Mouse (Mus musculus): ENCODE data around the gene Rev1. TPM values are rescaled to one million over a fixed set of nuclear protein-coding genes. Genes with fewer than 3 reads are reported as not detected.
A peak's percentile ranks its signal among the peaks of the same experiment; 100 is the strongest.

Gene Rev1
- total RNA-seq (2012; rRNA removed) = 22.9 and 25.6 TPM in 2 replicates
- total RNA-seq (2014; rRNA removed) = 25.7 and 27.1 TPM in 2 replicates
- polyA plus RNA-seq (2012; ENCODE audit: insufficient read length, low read depth) = 22.7 and 23.4 TPM in 2 replicates

- H3K4me2 ChIP-seq (ENCODE audit: insufficient read depth, low read depth, poor library complexity, severe bottlenecking) = peak within 1 kb of the TSS; percentile 98
- H3K79me2 ChIP-seq (replicated peaks; ENCODE audit: control insufficient read depth, extremely low read depth, insufficient read depth, poor library complexity, severe bottlenecking) = peaks cover 33% of the 10 kb centered on the region
- 0 out of 2 replicates have a peak, but pooled peaks have one; percentile 43 for TF ChIP-seq POLR2AphosphoS2 (IDR thresholded peaks at IDR 0.05; ENCODE audit: low read depth, low read length)
- peak; percentile 60 for TF ChIP-seq POLR2A (IDR thresholded peaks at IDR 0.05; ENCODE audit: low read depth, low read length)
- TF ChIP-seq E2F4 (IDR thresholded peaks at IDR 0.05; ENCODE audit: insufficient replicate concordance, low read depth, low read length) = 0 out of 2 replicates have a peak, but pooled peaks have one; percentile 85
- no peak for TF ChIP-seq JUN (IDR thresholded peaks at IDR 0.05; ENCODE audit: insufficient read depth, low read depth, low read length)
- TF ChIP-seq TCF12 (IDR thresholded peaks at IDR 0.05; ENCODE audit: low read depth, low read length) = peak; percentile 61; the same call in 1 of the 2 replicates
- TF ChIP-seq RAD21 (IDR thresholded peaks at IDR 0.05; ENCODE audit: low read depth, low read length) = peak; percentile 68
- no peak; the same call in 1 of the 2 replicates for TF ChIP-seq HCFC1 (IDR thresholded peaks at IDR 0.05; ENCODE audit: low read depth, low read length)
- TF ChIP-seq PAX5 (IDR thresholded peaks at IDR 0.05; ENCODE audit: low read length) = no peak
- TF ChIP-seq GABPA (IDR thresholded peaks at IDR 0.05; ENCODE audit: insufficient replicate concordance, low read depth, low read length) = no peak
- TF ChIP-seq NRF1 (IDR thresholded peaks at IDR 0.05; ENCODE audit: low read depth, low read length) = peak; percentile 86
- no peak; the same call in 1 of the 2 replicates for TF ChIP-seq MAZ (IDR thresholded peaks at IDR 0.05; ENCODE audit: low read depth, low read length)
- TF ChIP-seq MEF2A (IDR thresholded peaks at IDR 0.05; ENCODE audit: borderline replicate concordance, low read depth, low read length) = peak; percentile 48; the same call in 1 of the 2 replicates
- peak; percentile 96 for TF ChIP-seq BHLHE40 (IDR thresholded peaks at IDR 0.05; ENCODE audit: low read depth, low read length)
- TF ChIP-seq CHD2 (IDR thresholded peaks at IDR 0.05; ENCODE audit: low read length) = no peak
- peak; percentile 28 to 81; a peak in 3 of 4 replicates for TF ChIP-seq CTCF (conservative IDR thresholded peaks at IDR 0.05 in 1 of 2, IDR thresholded peaks at IDR 0.05 in 1 of 2; ENCODE audit: low read depth in 2 of 2, low read length in 2 of 2)
- no peak for TF ChIP-seq CHD1 (IDR thresholded peaks at IDR 0.05; ENCODE audit: low read depth, low read length)
- peak; percentile 27; the same call in 1 of the 2 replicates for TF ChIP-seq ELF1 (IDR thresholded peaks at IDR 0.05; ENCODE audit: low read depth, low read length)
- peak; percentile 80 for TF ChIP-seq USF1 (IDR thresholded peaks at IDR 0.05; ENCODE audit: low read depth, low read length)
- peak; percentile 84; the same call in 1 of the 2 replicates for TF ChIP-seq SIN3A (IDR thresholded peaks at IDR 0.05; ENCODE audit: low read length)
- peak; percentile 89 for TF ChIP-seq MAX (IDR thresholded peaks at IDR 0.05; ENCODE audit: low read length)
- TF ChIP-seq IRF4 (IDR thresholded peaks at IDR 0.05; ENCODE audit: low read depth, low read length) = peak; percentile 64; the same call in 1 of the 2 replicates
- TF ChIP-seq MYC (IDR thresholded peaks at IDR 0.05; ENCODE audit: low read depth, low read length) = peak; percentile 87
- TF ChIP-seq SMC3 (IDR thresholded peaks at IDR 0.05; ENCODE audit: low read depth, low read length) = peak; percentile 50
- TF ChIP-seq NELFE (IDR thresholded peaks at IDR 0.05; ENCODE audit: low read depth, low read length) = peak; percentile 49
- TF ChIP-seq MXI1 (IDR thresholded peaks at IDR 0.05; ENCODE audit: low read depth, low read length) = peak; percentile 91
- peak; percentile 76; the same call in 1 of the 2 replicates for TF ChIP-seq UBTF (IDR thresholded peaks at IDR 0.05; ENCODE audit: low read depth, low read length)
- in situ Hi-C loops (cut with MboI; ENCODE audit: low pct_ligation_motif_present, low pct_unique_long_range_greater_than_20kb, low sequenced_read_pairs) (loop anchor here (10.0 kb wide), 2 partner anchors 125 to 255 kb away; partner anchors contain the start of gene Lipt1), dilution Hi-C loops (cut with MboI; ENCODE audit: extremely low pct_ligation_motif_present, extremely low pct_unique_long_range_greater_than_20kb, low sequenced_read_pairs) (no loop called here)
- no peaks in the 10 kb centered on the region for H3K27me3 ChIP-seq (replicated peaks)
- peak within 1 kb of the TSS; percentile 86 for H3K9ac ChIP-seq (ENCODE audit: insufficient read depth, low read depth)
- H3K27ac ChIP-seq (ENCODE audit: insufficient read depth, low read depth) = peak within 1 kb of the TSS; percentile 79
- DNase-seq (ENCODE audit: extremely low read depth) = peak; percentile 79
- peak within 1 kb of the TSS; percentile 70 to 93 (median 88) for H3K4me3 ChIP-seq (replicated peaks in 1 of 3; ENCODE audit: low read depth in 2 of 3, low read length in 2 of 3, poor library complexity in 1 of 3)
- H3K4me1 ChIP-seq (ENCODE audit: control insufficient read depth in 1 of 2, insufficient read depth in 2 of 2) = peaks cover 8 to 42% of the 10 kb centered on the region in 2 experiments
- peaks cover 2 to 5% of the 10 kb centered on the region in 2 experiments for H3K36me3 ChIP-seq (replicated peaks in 1 of 2; ENCODE audit: control insufficient read depth in 1 of 2, insufficient read depth in 1 of 2, low read length in 1 of 2)
- no peaks in the 10 kb centered on the region for H3K9me3 ChIP-seq (replicated peaks; ENCODE audit: low read length)
These were observed at the start of gene Rev1 for GRCm38 (mm10) chr1:38129501-38130267. Gene Rev1 (minus strand): TSS chr1:38129801.

All from CH12.LX (cell line).